Mouse (Mus musculus): ENCODE measurements around the gene Msn. TPM values are rescaled to one million over a fixed set of nuclear protein-coding genes. Genes with fewer than 3 reads are reported as not detected.

The Msn gene
- polyA plus RNA-seq, 1 experiment from 2014 or later: 63.3 TPM

DNA sequence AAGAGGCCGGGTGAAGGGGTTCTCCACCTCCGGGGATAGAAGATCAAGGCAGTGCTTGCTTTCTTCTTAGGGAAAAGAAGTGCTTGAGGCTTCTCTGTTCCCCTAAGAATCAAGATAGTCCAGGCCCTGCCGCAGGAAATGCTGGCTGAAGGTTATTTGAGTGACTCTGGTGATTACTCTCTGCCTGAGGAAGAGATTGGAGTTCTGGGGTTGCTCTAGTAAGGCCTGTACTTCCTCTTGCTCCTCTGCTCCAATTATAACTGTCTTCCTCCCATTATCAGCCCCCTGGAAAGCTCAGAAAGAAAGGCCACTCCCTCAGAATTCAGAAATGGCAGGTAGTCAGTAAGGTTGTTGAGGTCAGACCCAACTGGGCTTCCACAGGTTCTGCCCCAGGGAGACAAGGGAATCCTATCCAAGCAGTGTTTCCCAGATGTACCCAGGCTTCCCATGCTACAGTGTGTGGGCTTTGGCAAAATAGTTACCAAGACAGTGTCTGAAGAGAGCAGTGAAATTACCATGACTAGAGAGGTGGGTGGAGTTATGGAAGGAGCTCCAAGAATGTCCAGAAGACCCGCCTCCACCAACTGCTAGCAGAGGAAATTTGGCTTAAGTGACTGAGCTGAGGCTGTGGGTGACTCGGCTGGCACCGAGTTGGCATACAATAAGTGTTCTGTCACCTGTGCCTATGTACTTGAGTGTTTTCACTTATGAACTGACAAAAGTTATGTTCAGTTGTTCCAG, 39.2 kb downstream of the Msn start:
- no peaks in the 10 kb centered on the region for H3K9me3 ChIP-seq (ENCODE audit: control insufficient read depth, low read length)

DNA sequence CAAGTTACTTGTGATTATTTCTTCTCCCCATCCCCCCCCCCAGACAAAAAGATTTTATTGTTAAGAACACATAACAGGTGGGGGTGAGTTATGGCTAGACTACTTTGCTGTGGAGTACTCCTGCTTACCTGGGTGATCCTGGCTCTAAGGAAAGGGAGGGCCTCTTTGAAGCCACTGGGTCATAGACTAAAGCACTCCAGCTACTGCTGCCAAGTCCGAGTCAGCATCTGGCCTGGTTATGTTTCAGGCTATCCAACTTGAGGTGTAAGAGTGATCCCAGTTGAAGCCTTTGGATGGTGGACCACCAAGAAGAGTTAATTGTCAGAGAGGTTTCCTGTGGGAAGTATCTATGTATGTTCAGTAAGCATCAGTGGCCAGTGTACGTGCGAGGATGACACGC, 39.7 kb downstream of the Msn start:
- Histone ChIP-seq H3K4me3 (ENCODE audit: low read length) (no peak overlapping the region), H3K9ac (ENCODE audit: low read depth, low read length) (no peak overlapping the region)
- WGBS: 84% methylated on average over 4 of the region's 4 CpGs

More for the DNA sequence above, 39.2 kb downstream of the Msn start:
- WGBS: 61% methylated on average over 6 of the region's 6 CpGs
- Histone ChIP-seq H3K4me1 (ENCODE audit: control insufficient read depth, insufficient read depth, low read length) (no peaks in the 10 kb centered on the region), H3K9ac (ENCODE audit: low read depth, low read length) (no peak overlapping the region), H3K4me3 (ENCODE audit: low read length) (no peak overlapping the region), H3K27me3 (replicated peaks; ENCODE audit: control insufficient read depth, insufficient read depth, low read length) (0 out of 2 replicates have a peak, but pooled peaks cover 4% of the 10 kb centered on the region), H3K36me3 (ENCODE audit: control insufficient read depth, insufficient read depth, low read length) (no peaks in the 10 kb centered on the region), H3K4me2 (ENCODE audit: low read depth, low read length) (no peak overlapping the region), H3K27ac (ENCODE audit: low read length) (no peak overlapping the region)
- ATAC-seq: no peak

DNA sequence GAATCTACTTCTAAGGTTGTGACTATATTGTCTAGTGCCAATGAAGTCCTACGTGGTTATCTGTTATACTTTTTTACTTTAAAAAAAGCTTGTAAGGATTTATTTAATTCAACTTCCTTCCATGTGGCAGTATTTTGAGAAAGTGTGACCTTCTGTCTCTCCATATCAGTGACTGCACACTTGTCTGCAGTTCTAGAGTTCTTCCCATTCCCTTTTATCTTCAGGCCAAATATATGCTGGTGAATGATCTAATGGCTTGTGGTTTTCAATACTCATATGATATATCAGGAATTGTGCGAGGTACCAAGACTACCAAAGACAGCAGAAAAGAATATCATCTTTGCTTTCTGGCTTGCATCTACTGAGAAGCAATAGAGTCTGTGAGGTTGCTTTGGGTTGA, 43.4 kb downstream of the Msn start:
- no peaks in the 10 kb centered on the region for H3K36me3 ChIP-seq (ENCODE audit: control insufficient read depth, insufficient read depth, low read length)
- H3K4me1 ChIP-seq (ENCODE audit: control insufficient read depth, insufficient read depth, low read length): no peaks in the 10 kb centered on the region
- no peak overlapping the region for H3K4me2 ChIP-seq (ENCODE audit: low read depth, low read length)
- 86% methylated on average over 2 of the region's 2 CpGs for WGBS
- no peak overlapping the region for H3K9ac ChIP-seq (ENCODE audit: low read depth, low read length)
- no peak overlapping the region for H3K27ac ChIP-seq (ENCODE audit: low read length)
- H3K9me3 ChIP-seq (ENCODE audit: control insufficient read depth, low read length): no peaks in the 10 kb centered on the region
- no peaks in the 10 kb centered on the region for H3K27me3 ChIP-seq (replicated peaks; ENCODE audit: control insufficient read depth, insufficient read depth, low read length)
- no peak for ATAC-seq
- H3K4me3 ChIP-seq (ENCODE audit: low read length): no peak overlapping the region

More for the DNA sequence above, 39.7 kb downstream of the Msn start:
- no peak overlapping the region for H3K27ac ChIP-seq (ENCODE audit: low read length)
- no peak overlapping the region for H3K4me2 ChIP-seq (ENCODE audit: low read depth, low read length)
- ATAC-seq: no peak
- no peaks in the 10 kb centered on the region for H3K4me1 ChIP-seq (ENCODE audit: control insufficient read depth, insufficient read depth, low read length)
- H3K9me3 ChIP-seq (ENCODE audit: control insufficient read depth, low read length): no peaks in the 10 kb centered on the region
- H3K27me3 ChIP-seq (replicated peaks; ENCODE audit: control insufficient read depth, insufficient read depth, low read length): 0 out of 2 replicates have a peak, but pooled peaks cover 4% of the 10 kb centered on the region
- H3K36me3 ChIP-seq (ENCODE audit: control insufficient read depth, insufficient read depth, low read length): no peaks in the 10 kb centered on the region

DNA sequence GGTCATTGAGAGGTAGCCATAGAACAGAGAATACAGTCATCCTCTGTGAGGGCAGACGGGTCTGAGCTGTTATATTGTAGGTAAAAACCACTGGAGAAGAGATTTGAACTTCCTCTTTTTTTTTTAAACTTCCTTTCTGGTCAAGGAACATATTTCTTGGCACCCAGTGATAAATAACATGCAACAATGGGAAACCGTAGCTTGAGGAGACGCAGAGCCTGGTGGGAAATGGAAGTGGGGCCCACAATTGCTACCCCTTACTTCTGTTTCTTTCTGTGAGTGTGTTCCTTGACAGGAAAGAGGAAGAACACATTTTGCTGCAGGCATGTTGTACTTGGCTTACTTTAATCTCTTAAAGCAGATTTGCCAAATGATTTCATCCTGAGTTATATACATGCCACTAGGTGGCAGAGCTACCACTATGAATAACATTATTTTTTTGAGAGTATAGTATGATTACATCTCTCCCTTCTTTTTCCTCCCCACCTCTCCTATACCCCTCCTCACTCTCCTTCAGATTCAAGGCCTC, 49.2 kb downstream of the Msn start:
- H3K27ac ChIP-seq (ENCODE audit: low read length): no peak overlapping the region
- no peak for ATAC-seq

DNA sequence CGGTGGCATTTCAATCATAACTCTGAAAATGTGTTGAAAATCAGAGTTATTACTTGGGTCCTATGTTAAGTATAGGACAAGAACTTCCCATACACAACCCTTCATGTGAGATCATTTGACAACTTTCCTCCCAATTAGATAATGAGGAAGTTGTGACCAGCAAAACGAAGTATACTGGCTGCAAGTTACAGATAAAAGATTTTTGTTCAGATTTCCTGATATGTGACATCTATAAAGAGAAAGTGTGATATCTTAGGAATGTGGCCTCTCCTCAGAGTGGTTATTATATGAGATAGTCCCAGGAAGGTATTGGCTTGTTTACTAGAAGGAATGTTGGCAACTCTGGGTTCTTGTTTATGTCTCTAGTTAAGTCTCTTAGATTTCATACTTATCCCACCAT, 52.4 kb downstream of the Msn start:
- no peak overlapping the region for H3K4me3 ChIP-seq (ENCODE audit: low read length)
- no peak overlapping the region for H3K9ac ChIP-seq (ENCODE audit: low read depth, low read length)
- no peak overlapping the region for H3K27ac ChIP-seq (ENCODE audit: low read length)
- 90% methylated on average over 2 of the region's 2 CpGs for WGBS
- no peaks in the 10 kb centered on the region for H3K27me3 ChIP-seq (replicated peaks; ENCODE audit: control insufficient read depth, insufficient read depth, low read length)
- H3K4me2 ChIP-seq (ENCODE audit: low read depth, low read length): no peak overlapping the region
- H3K9me3 ChIP-seq (ENCODE audit: control insufficient read depth, low read length): no peaks in the 10 kb centered on the region
- H3K4me1 ChIP-seq (ENCODE audit: control insufficient read depth, insufficient read depth, low read length): no peaks in the 10 kb centered on the region
- no peaks in the 10 kb centered on the region for H3K36me3 ChIP-seq (ENCODE audit: control insufficient read depth, insufficient read depth, low read length)
- ATAC-seq: no peak

More for the DNA sequence above, 49.2 kb downstream of the Msn start:
- no peaks in the 10 kb centered on the region for H3K4me1 ChIP-seq (ENCODE audit: control insufficient read depth, insufficient read depth, low read length)
- WGBS: 61% methylated on average over 3 of the region's 3 CpGs
- no peak overlapping the region for H3K4me3 ChIP-seq (ENCODE audit: low read length)
- H3K4me2 ChIP-seq (ENCODE audit: low read depth, low read length): no peak overlapping the region
- no peaks in the 10 kb centered on the region for H3K36me3 ChIP-seq (ENCODE audit: control insufficient read depth, insufficient read depth, low read length)
- H3K9me3 ChIP-seq (ENCODE audit: control insufficient read depth, low read length): no peaks in the 10 kb centered on the region
- H3K9ac ChIP-seq (ENCODE audit: low read depth, low read length): no peak overlapping the region
- H3K27me3 ChIP-seq (replicated peaks; ENCODE audit: control insufficient read depth, insufficient read depth, low read length): no peaks in the 10 kb centered on the region

DNA sequence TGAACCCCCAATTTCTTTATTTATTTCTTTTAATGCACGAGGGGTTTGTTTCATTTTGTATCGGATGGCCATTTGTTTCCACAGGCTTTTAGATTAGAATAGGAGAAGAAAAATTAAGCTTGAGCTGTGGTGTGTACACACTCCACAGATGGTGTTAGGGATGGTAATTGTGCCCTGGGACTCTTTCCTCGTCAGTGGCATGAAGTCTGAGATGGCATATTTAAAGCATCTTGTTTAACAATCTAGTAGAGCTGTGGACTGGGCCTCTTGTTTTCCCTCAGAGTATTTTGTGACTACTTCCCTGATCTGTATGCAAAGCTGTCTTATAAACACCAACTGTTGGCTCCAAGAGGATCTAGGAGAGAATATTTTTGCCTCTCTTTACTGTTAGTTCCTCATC, 57.5 kb downstream of the Msn start:
- Histone ChIP-seq H3K36me3 (ENCODE audit: control insufficient read depth, insufficient read depth, low read length) (no peaks in the 10 kb centered on the region), H3K9ac (ENCODE audit: low read depth, low read length) (no peak overlapping the region), H3K9me3 (ENCODE audit: control insufficient read depth, low read length) (no peaks in the 10 kb centered on the region), H3K4me1 (ENCODE audit: control insufficient read depth, insufficient read depth, low read length) (no peaks in the 10 kb centered on the region), H3K4me3 (ENCODE audit: low read length) (no peak overlapping the region), H3K27ac (ENCODE audit: low read length) (no peak overlapping the region), H3K27me3 (replicated peaks; ENCODE audit: control insufficient read depth, insufficient read depth, low read length) (no peaks in the 10 kb centered on the region), H3K4me2 (ENCODE audit: low read depth, low read length) (no peak overlapping the region)
- 82% methylated on average over 3 of the region's 3 CpGs for WGBS
- no peak for ATAC-seq

DNA sequence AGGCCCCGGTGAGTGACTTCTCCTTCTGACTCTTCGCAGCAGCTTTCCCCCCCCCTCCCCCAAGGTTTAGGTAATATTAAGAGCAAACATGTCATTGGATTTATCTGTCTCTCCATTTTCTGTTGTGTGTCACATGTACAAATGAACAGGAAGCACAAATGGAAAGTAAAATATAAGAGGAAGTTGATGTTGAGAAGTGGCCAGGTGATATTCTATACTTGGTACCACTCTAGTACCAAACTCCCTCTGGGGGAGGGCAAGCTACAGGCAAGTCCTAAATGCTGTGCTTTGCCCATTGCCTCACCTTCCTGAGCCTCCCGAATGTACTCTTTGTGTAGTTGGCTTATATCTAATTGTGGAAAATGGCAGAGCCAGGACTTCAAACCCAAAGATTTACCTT, 62.1 kb downstream of the Msn start:
- H3K4me1 ChIP-seq (ENCODE audit: control insufficient read depth, insufficient read depth, low read length): no peaks in the 10 kb centered on the region
- 96% methylated on average over 3 of the region's 3 CpGs for WGBS

DNA sequence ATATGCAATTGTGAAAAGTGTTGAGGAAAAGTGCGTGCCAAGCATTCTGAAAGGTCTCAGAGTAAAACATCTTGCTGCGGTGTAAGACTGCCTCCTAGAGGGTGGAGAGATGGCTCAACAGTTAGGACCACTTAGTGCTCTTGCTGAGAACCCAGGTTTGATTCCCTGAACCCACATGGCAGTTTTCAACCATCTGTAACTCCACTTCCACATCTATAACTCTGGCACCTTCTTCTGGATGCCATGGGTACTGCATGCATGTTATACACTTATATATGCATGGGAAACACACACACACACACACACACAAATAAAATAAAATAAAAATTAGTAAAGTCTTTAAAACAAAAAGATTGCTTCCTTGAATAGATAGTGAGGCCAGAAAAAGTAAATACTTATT, 66.7 kb downstream of the Msn start:
- no peak overlapping the region for H3K9ac ChIP-seq (ENCODE audit: low read depth, low read length)
- H3K27me3 ChIP-seq (replicated peaks; ENCODE audit: control insufficient read depth, insufficient read depth, low read length): no peaks in the 10 kb centered on the region
- H3K36me3 ChIP-seq (ENCODE audit: control insufficient read depth, insufficient read depth, low read length): no peaks in the 10 kb centered on the region
- H3K27ac ChIP-seq (ENCODE audit: low read length): no peak overlapping the region
- ATAC-seq: no peak
- no peak overlapping the region for H3K4me3 ChIP-seq (ENCODE audit: low read length)
- H3K4me2 ChIP-seq (ENCODE audit: low read depth, low read length): no peak overlapping the region
- H3K9me3 ChIP-seq (ENCODE audit: control insufficient read depth, low read length): no peaks in the 10 kb centered on the region
- WGBS: 82% methylated on average over 2 of the region's 2 CpGs
- H3K4me1 ChIP-seq (ENCODE audit: control insufficient read depth, insufficient read depth, low read length): no peaks in the 10 kb centered on the region

More for the DNA sequence above, 62.1 kb downstream of the Msn start:
- H3K4me3 ChIP-seq (ENCODE audit: low read length): no peak overlapping the region
- H3K36me3 ChIP-seq (ENCODE audit: control insufficient read depth, insufficient read depth, low read length): no peaks in the 10 kb centered on the region
- ATAC-seq: no peak
- H3K27me3 ChIP-seq (replicated peaks; ENCODE audit: control insufficient read depth, insufficient read depth, low read length): no peaks in the 10 kb centered on the region
- no peak overlapping the region for H3K27ac ChIP-seq (ENCODE audit: low read length)
- H3K9me3 ChIP-seq (ENCODE audit: control insufficient read depth, low read length): no peaks in the 10 kb centered on the region
- no peak overlapping the region for H3K9ac ChIP-seq (ENCODE audit: low read depth, low read length)
- H3K4me2 ChIP-seq (ENCODE audit: low read depth, low read length): no peak overlapping the region

DNA sequence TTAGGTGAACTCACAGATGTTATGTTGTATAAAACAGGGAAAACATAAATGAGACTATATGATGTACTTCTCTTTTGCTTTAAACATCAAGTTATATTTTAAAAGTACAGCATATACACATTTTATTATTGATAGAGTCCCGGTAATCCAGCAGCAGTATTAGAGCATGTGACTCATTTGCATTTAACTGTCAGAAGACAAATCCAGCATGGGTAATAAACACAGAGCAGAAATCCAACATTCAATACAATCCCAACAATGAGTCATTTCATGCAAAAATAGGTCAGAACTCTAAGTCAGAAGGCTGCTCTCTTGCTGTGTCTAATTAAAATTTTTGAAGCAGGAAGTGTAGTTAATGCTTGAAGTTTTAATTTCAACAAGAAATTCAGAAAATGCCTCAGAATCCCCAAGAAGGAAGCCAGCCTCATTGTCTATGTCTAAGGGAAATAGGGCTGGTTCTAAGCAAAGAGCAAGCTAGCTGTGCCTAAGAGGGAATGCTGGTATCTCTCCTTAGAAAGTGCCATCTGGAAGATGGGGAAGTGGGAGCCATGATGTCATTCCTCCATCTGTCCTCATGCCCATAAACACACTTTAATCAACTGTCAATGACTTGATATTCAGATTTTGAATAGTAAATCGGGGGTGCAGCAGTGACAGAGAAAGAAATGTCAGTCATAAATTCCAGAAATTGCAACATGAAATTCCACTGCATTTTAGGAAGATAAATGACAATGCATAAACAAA, 76.0 kb downstream of the Msn start:
- H3K36me3 ChIP-seq (ENCODE audit: control insufficient read depth, insufficient read depth, low read length): no peaks in the 10 kb centered on the region
- no peaks in the 10 kb centered on the region for H3K4me1 ChIP-seq (ENCODE audit: control insufficient read depth, insufficient read depth, low read length)
- H3K4me3 ChIP-seq (ENCODE audit: low read length): no peak overlapping the region
- no peak for ATAC-seq
- H3K9me3 ChIP-seq (ENCODE audit: control insufficient read depth, low read length): no peaks in the 10 kb centered on the region
- no peaks in the 10 kb centered on the region for H3K27me3 ChIP-seq (replicated peaks; ENCODE audit: control insufficient read depth, insufficient read depth, low read length)
- no peak overlapping the region for H3K9ac ChIP-seq (ENCODE audit: low read depth, low read length)
- H3K4me2 ChIP-seq (ENCODE audit: low read depth, low read length): no peak overlapping the region
- 75% methylated on average over 2 of the region's 2 CpGs for WGBS
- no peak overlapping the region for H3K27ac ChIP-seq (ENCODE audit: low read length)

Data from intestine, embryonic 16.5 days (tissue).